In the genomic region with DNA sequence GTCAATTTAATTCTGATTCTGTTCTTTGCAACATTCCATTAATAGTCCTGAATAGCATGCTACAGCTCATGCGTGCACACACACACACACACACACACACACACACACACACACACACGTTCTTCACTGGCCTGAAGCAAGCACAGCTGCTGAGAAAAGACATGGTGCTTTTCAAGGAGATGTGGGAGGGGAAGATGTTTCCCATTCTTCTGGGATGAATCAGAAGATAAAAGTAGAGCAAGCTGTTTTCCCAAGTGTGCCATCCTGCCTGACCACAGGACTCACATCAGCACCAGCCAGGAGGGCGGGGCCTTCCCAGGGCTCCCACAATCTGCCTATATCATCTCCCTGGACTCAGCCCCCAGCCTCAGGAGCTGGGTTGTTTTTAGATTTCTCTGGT, we compare ENCODE assay signal across 10 mouse cellular contexts. TPM values are rescaled to one million over a fixed set of nuclear protein-coding genes. Genes with fewer than 3 reads are reported as not detected.
DNase-seq lines count a peak whose midpoint lies in the region.
"Had no signal": no experiment of that assay in that cellular context is flagged by ENCODE, and none has a peak within 500 bp of the region (broad histone marks: within the 10 kb centered on the region; RNA-seq: fewer than 3 reads in every experiment).

No protein-coding gene starts in this region.

- intact Hi-C loops in left cerebral cortex, postnatal 14 days (cut with DNase I) = no loop called here
- intact Hi-C loops in left cerebral cortex, postnatal 36 days (cut with DNase I) = no loop called here

- DNase-seq in adrenal gland, adult (ENCODE audit: inconsistent age in 2 of 2, low spot score in 1 of 2) = peak; percentile 60 to 74
- DNase-seq in adrenal gland, adult 18-20 months (ENCODE audit: low spot score in 2 of 2) = no peak
- DNase-seq in left cerebral cortex, postnatal 14 days (ENCODE audit: low spot score in 2 of 2) = peak; percentile 29 to 76
- DNase-seq in left cerebral cortex, postnatal 36 days (ENCODE audit: low spot score in 2 of 2) = no peak
- peak; percentile 95 for DNase-seq in Muller cell, postnatal 12 days (ENCODE audit: inconsistent ontology term)
- DNase-seq in lung, postnatal 36 days = peak; percentile 54
- DNase-seq in cerebellum, adult 9-11 months = no peak
- no peak for DNase-seq in cerebellum, adult 8-10 months
- DNase-seq: cerebellum, adult 9-10 months; thymus, postnatal 4 days had no signal

RNA-seq across cellular contexts. Expression of a gene that starts 35.9 kb away (rescaled TPM):
- 10 to 100 TPM in 1 of 2 experiments, 1 to 10 TPM in 1; 9.3 to 14.0 TPM for total RNA-seq in adrenal gland, adult 18-20 months (2021)
- total RNA-seq in left cerebral cortex, postnatal 14 days (2021) = 100 to 1,000 TPM; 180 to 190 TPM
- total RNA-seq in left cerebral cortex, postnatal 36 days (2021) = 100 to 1,000 TPM; 172 to 210 TPM

RNA-seq across cellular contexts. Expression of a gene that starts 41.1 kb away (rescaled TPM):
- total RNA-seq in adrenal gland, adult 18-20 months (2021) = 10 to 100 TPM; 48.5 to 56.4 TPM
- total RNA-seq in left cerebral cortex, postnatal 14 days (2021) = 10 to 100 TPM in 1 of 2 experiments, 1 to 10 TPM in 1; 8.0 to 10.0 TPM
- 10 to 100 TPM; 11.1 to 13.0 TPM for total RNA-seq in left cerebral cortex, postnatal 36 days (2021)

Comparison
In these comparisons a context has a peak if more than half of its experiments do, and no peak if none do; other contexts are left out.
1. DNase-seq: peak in adrenal gland, adult (2 of 2), left cerebral cortex, postnatal 14 days (2 of 2), Muller cell, postnatal 12 days (single experiment) and lung, postnatal 36 days (single experiment); none in adrenal gland, adult 18-20 months (0 of 2), left cerebral cortex, postnatal 36 days (0 of 2), cerebellum, adult 9-11 months (single experiment) and cerebellum, adult 8-10 months (single experiment).
2. RNA of a gene that starts 35.9 kb away (total RNA-seq): 172 to 210 TPM in left cerebral cortex, postnatal 36 days and 180 to 190 TPM in left cerebral cortex, postnatal 14 days; 9.3 to 14.0 TPM in adrenal gland, adult 18-20 months; every median in the first group is over 10 times any median in the second.